Mouse (Mus musculus) embryo, embryonic 10 days (tissue): ENCODE results near the gene Tas2r129.
"Not testable (repeated sequence)": the region's sequence is repeated elsewhere in the genome, so short reads cannot be mapped to it uniquely, and the experiment has no call there.

ENCODE experiments used
- DNase-seq: peaks from one replicate; pipeline ENCODE4 v3.0.0-alpha.2; 2015; ENCODE audit warnings: low spot score

The Tas2r129 gene

GRCm38 (mm10) chr6:132950802-132951201 lies at the start of gene Tas2r129:
Tas2r129 (plus strand) TSS chr6:132951102.
- no peak for DNase-seq

GRCm38 (mm10) chr6:132909351-132909750 lies 41.6 kb upstream of the Tas2r129 start, which contains the start of gene Tas2r125:
Tas2r125 (plus strand) TSS chr6:132909651.
- DNase-seq, result no peak

DNA sequence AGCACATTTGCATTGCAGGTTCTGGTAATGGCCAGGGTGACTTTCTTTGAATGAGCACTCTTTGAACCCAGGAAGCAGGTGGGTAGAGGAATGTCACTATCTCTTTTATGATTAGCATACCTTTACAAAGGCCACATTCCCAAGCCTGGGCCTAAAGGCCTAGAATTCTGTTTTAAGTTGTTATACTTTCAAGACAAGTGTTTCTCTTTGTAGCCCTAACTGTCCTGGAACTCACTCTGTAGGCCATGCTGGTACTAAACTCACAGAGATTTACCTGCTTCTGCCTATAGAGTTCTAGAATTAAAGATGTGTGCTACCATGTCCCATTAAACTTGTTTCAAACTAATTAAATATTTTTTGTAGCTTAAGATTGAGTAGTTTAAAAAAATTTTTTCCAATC lies 9.5 kb upstream of the Tas2r129 start:
- DNase-seq, result not testable (repeated sequence)

DNA sequence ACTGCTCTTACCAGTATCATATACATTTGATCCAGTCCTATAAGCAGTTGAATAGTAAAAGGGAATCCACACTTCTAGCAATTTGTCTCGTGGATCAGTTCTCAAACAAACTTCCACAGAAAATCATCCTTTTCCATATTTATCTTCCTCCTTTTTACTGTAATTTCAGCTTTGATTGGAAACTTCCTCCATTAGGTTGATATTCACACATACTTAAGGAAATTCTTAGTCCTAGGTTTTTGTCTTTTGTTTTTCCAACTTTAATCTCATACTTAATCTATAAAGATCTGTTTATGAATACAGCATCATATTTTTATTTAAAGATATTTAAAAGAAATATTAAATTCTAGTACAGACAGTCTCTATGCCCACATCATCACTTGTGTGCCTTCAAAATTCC lies 6.9 kb downstream of the Tas2r129 start, which contains the start of gene Tas2r131:
TSS of gene Tas2r131 (minus strand) at position 101 of the 400 bp plus-strand sequence.
- DNase-seq, result no peak

DNA sequence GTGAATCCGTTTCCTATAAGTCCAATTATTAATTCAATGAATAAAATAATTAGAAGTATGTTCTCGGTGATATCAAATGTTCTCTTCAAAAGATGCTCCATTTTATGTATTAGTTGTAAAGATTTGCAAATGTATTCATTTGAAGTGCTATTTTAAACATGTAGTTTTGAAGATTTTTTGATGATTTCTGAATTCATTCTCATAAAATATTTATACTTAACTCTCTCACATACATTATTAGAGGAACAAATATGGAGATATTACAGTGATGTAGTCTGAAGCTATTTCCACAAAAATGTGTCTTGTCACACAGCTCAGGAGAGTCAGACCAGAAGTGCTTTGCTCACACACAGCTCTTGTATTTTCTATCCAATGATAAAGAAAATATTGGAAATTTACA lies 30.0 kb downstream of the Tas2r129 start, which contains the start of gene Tas2r109:
TSS of gene Tas2r109 (minus strand) at position 101 of the 400 bp plus-strand sequence.
- DNase-seq, result no peak
